Mouse (Mus musculus) frontal cortex, postnatal 25 days (tissue): Measurements from ENCODE around the gene Fam57b.
A peak's percentile ranks its signal among the peaks of the same experiment; 100 is the strongest.
"Not testable (repeated sequence)": the region's sequence is repeated elsewhere in the genome, so short reads cannot be mapped to it uniquely, and the experiment has no call there.

Experiments used
- DNase-seq, 2 experiments: peaks; one replicate each; pipeline ENCODE4 v3.0.0; 2022; ENCODE audit warnings: low spot score in 2 of 2

Gene Fam57b

GRCm38 (mm10) chr7:126777476-126777875 lies 20.0 kb upstream of the Fam57b start:
- no peak for DNase-seq

GRCm38 (mm10) chr7:126778147-126778546 lies 19.3 kb upstream of the Fam57b start:
- no peak for DNase-seq

DNA sequence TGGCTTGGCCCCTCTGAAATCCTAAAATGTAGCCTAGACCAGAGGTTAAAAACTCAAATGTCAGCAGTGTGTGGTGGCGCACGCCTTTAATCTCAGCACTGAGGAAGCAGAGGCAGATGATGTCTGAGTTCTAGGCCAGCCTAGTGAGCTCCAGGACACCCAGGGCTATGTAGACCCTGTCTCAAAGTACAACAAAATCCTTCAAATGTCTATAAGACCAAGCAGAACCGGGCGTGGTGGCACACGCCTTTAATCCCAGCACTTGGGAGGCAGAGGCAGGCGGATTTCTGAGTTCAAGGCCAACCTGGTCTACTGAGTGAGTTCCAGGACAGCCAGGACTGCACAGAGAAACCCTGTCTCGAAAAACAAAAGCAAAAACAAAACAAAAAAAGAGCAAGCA lies 18.4 kb upstream of the Fam57b start:
- DNase-seq, result not testable (repeated sequence)

GRCm38 (mm10) chr7:126779983-126780970 lies 17.2 kb upstream of the Fam57b start:
- peak; percentile 64 to 74 for DNase-seq

GRCm38 (mm10) chr7:126780971-126781635 lies 16.4 kb upstream of the Fam57b start, which contains the start of gene Tbx6:
Gene Tbx6, plus strand, starts transcription at chr7:126781483.
- DNase-seq, result no peak

- no peak for DNase-seq
These were observed 15.7 kb upstream of the Fam57b start for GRCm38 (mm10) chr7:126781661-126782370.

- no peak for DNase-seq
These were observed 14.8 kb upstream of the Fam57b start for GRCm38 (mm10) chr7:126782693-126783092.

- DNase-seq, result no peak
These were observed 13.0 kb upstream of the Fam57b start for GRCm38 (mm10) chr7:126784469-126784868.

DNA sequence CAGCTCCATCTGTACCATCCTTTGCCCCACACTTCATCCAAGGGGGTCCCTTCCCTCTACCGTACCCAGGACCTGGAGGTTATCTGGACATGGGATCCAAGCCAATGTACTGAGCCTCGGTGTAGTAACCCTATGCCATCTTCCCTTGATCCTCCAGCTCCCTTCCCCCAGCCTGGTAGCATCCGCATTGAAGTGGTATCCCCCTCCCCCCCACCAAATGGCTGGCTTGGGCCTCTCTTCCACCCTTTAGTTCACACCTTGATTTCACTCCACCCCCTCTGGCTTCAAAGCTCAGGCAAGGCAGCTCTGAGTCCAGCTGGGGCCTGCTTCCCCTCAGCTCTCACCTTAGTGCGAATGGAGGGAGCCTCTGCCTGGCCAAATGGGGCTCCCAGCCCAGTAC lies 12.4 kb upstream of the Fam57b start:
- no peak for DNase-seq

- no peak for DNase-seq
These were observed 11.3 kb upstream of the Fam57b start for GRCm38 (mm10) chr7:126786142-126786541.

DNA sequence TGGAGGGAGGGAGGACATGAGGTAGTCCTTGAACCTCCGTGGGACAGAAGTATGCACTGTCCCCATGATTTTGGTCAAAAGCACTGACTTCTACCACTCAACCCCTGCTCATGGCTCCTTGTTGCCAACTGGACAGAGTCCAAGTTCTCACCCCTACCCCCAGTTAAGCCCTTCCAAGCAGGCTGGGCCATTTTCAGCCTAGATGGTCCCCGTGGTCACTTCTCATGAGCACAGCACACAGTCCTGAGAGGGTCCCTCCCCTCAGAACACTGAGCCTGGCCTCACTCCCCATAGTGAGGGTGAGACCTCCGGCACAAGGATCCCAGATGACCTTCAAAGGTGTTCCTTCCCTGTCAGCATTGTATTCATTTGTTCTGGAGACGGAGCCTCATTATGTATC lies 8.3 kb upstream of the Fam57b start:
- DNase-seq, result no peak

DNA sequence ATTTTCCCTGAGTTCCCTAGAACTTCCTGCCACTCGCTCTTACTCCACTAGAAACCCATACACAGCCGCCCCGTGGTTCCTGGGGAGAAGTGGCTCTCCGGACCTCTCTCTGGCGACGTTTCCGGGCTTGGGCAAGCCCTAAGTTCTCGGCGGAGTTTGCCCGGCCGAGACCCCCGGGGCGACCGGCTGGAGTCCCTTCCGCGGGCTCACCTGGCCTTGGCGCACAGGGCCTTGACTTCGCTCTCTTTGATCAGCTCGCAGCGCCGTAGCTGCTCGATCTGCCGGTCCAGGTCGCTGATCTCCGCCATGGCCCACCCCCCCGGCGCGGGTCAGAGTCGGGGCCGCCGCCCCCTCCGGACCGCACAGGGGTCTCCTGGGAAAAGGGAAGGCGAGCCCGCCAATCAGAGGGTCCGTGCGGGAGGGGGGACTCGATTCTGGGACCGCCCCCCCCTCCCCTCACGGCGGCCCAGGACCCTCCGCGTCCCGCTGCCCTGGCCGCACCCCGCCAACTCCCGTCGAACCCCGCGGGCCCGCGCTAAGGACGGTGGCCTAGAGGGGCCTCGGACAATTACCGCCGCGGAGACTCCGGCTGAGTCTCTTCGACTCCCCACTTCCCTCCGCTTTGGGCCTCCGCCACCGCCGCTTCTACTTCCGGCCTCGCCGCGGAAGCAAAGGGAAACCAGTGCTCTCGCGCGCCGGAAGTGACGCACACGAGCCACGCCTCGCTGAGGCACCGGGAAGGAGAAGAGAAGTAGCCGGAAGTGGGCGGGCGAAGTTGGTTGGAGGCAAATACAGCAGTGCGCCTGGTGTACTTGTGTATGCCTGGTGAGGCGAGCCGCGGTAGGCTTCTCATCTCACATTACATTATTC lies 5.4 kb upstream of the Fam57b start, which contains the start of gene Ppp4c:
Gene Ppp4c (minus strand): TSS at position 646 of the 870 bp plus-strand sequence.
- DNase-seq, result peak; percentile 85 to 95

DNA sequence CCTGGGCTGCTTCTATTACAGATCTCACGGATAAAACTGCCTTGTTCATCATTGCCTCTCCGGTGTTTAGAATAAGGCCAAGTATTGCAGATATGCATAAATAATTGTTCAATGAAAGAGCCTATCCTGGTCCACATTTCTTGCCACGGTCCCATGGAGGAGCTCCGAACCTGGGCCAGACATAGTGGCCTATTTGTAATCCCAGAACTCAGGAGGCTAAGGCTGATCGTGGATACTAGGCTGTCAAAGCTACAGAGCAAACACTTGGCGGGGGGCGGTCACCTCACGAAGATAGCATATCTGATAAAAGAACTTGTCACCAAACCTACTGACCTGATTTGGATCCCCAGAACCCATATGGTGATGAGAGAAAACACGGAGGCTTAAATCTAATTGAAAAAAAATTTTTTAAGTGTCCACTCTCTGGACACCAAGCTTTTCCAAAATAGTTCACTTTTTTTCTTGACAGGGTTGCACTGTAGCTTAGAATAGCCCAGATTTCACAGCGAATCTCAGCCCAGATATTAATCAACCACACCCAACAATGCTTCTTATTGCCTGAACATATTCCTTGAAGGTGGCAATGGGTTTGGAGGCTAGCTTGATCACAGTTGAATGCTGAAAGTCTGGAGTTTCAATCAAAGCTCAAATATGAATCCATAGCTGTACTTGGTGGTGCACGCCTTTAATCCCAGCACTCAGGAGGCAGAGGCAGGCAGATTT lies 4.6 kb upstream of the Fam57b start:
- DNase-seq, result no peak

- DNase-seq, result no peak
These were observed 3.8 kb upstream of the Fam57b start for GRCm38 (mm10) chr7:126793456-126794270.

DNA sequence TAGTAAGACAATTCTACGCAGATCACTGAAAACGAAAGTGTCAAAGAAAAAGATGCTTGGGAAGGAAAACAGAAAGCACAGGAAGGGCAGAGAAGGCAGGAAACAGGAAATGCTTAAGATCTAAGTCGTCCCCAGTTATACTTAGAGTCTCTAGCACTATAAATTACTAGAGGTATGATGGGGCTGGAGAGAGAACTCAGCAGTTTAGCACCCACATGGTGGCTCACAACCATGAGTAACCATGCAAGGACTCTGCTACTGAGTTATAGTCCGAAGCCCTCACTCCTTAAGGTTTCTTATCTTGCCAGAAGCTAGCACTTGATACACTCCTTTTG lies 3.2 kb upstream of the Fam57b start:
- DNase-seq, result no peak

- no peak for DNase-seq
These were observed 1.8 kb upstream of the Fam57b start for GRCm38 (mm10) chr7:126795387-126796317.

GRCm38 (mm10) chr7:126796350-126796932 lies 1.0 kb upstream of the Fam57b start:
- DNase-seq, result no peak
